Mouse (Mus musculus): ENCODE measurements at regions not wholly inside any gene's neighbourhood (a gene's known extent, or its start where the extent isn't known, plus 50 kb on each side); places are given as distances from the start of the nearest gene placed in this dataset.

- TF ChIP-seq CTCF (IDR thresholded peaks at IDR 0.05; ENCODE audit: control insufficient read depth, insufficient read depth, insufficient replicate concordance, low read depth, low read length) (no peak), POLR2A (IDR thresholded peaks at IDR 0.05; ENCODE audit: control insufficient read depth, low read depth, low read length) (no peak)
Observed at GRCm38 (mm10) chr3:83538898-83539297, 227.2 kb upstream of the Sfrp2 start.

Data from testis, adult 2 months (tissue).